Mouse (Mus musculus) monocyte, adult 5-6 weeks (primary cell): ENCODE results near the gene Dkc1. TPM values are rescaled to one million over a fixed set of nuclear protein-coding genes. Genes with fewer than 3 reads are reported as not detected.
"Not testable (repeated sequence)": the region's sequence is repeated elsewhere in the genome, so short reads cannot be mapped to it uniquely, and the experiment has no call there.

ENCODE experiments used
- ATAC-seq: fragments of 153-309, 156-312 bp; replicated peaks from 2 replicates; pipeline ENCODE4 v1.8.0; 2017; ENCODE audit warnings: mild to moderate bottlenecking; ENCODE audit not compliant: low TSS enrichment, insufficient number of reproducible peaks, severe bottlenecking, poor library complexity, low FRiP score
- total RNA-seq: library from RNA; stranded (forward); fragments of 200-1000, 200-491, 200-594 nt; gene quantifications from 3 replicates; pipeline ENCODE4 v1.2.3, GENCODE M21; 2017

Gene Dkc1
- total RNA-seq, 1 experiment from 2014 or later, result 50.5 TPM

DNA sequence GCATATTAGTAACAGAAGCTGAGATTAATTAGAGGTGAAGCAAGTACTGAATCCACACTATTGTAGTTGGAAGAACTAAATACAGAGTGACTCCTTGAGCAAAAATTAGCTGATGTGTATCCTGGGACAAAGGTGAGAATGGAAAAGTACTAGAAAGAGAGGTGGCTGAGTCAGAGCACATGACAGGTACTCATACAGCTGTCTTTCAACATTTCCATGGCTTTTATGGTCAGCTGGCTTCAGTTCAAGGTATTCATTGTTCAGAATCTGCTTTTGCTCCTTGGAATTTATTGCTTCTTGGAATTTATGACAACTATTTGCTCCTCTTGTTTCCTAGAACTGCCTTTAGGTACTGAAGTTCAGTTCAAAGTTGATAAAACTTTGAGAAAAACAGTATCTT is 41.3 kb downstream of the Dkc1 start:
- no peak for ATAC-seq

DNA sequence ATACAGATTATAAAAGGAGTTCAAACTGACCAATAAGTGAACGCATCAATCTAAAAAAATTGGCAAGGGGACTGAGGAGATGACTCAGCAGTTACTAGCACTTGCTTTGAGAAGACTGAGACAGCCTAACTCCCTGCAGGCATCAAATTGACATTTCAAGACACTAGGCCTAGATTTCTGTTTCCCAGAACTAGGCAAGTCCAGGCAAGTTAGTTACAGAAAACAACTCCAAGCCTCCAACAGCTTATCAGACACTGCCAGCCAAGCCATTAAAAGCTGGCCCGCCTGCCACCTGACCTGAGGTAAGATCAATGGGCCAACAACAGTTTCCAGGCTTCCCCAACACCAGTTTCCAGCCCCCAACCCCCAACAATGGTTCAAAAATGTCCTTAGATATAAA is 42.1 kb downstream of the Dkc1 start:
- ATAC-seq, result no peak

GRCm38 (mm10) chrX:75138182-75138581 is 42.5 kb downstream of the Dkc1 start:
- no peak for ATAC-seq

- not testable (repeated sequence) for ATAC-seq
These were observed 47.5 kb downstream of the Dkc1 start for GRCm38 (mm10) chrX:75143124-75143555.

- ATAC-seq, result no peak
These were observed 52.8 kb downstream of the Dkc1 start for GRCm38 (mm10) chrX:75148414-75148813.

DNA sequence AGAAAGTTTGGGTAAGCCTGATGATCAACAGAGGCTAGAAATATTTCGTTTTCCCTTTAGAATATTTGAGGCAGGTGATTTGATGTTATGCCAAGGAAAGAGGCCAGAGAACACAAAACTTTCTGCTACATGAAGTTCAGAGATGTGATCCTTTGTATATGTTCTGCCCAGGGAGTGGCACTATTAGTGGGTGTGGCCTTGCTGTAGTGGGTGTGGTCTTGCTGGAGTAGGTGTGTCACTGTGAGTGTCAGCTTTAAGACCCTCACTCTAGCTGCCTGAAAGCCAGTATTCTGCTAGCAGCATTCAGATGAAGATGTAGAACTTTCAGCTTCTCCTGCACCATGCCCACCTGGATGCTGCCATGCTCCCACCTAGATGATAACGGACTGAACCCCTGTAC is 54.6 kb downstream of the Dkc1 start:
- ATAC-seq, result no peak

DNA sequence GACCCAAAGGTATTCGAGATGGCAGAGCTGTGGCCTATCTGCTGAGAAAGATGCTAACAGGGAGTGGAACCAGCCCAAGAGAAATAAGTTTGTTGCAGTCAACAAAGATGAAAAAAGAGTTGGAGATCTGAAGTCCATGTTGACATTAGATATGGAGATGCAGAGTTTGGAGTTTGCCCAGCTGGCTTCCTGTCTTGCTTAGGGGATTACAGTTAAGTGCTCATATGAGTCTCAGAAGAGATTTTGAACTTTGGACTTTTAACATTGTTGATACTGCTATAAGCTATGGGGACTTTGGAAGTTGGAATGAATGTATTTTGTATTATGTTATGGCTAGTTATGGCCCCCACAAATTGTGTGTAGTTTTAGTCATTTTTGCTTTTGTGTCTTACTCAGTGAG is 56.6 kb downstream of the Dkc1 start:
- ATAC-seq, result no peak

DNA sequence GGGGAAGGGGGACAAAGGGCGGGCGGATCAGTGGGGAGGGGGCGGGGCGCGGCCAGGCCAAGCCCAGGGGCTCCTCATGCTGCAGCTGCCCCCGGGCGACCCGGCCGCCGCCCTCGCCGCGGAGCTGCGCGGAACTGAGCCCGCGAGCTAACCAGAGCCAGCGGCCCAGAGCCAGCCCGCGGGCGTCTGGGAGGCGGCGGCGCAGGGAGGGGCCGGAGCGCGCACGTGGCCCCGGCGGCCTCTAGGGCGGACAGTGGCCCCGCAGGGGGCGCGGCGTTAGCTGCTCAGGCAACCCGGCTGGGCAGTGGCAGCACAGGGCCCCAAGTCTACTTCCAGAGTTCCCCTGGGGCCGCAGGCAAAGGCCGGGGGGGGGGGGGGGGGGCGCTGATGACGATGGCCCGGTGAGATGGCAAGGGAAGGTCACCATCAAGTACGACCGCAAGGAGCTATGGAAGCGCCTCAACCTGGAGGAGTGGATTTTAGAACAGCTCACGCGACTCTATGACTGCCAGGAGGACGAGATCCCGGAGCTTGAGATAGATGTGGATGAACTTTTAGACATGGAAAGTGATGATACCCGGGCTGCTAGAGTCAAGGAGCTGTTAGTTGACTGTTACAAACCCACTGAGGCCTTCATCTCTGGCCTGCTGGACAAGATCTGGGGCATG is 60.1 kb downstream of the Dkc1 start:
- ATAC-seq, result no peak

Other genes with a start within 250 kb of the Dkc1 start
- 13.7 to 36.8 TPM (median 15.5 TPM) in 3 replicates for gene Gab3, start 10.4 kb upstream of the Dkc1 start, total RNA-seq
- 116 to 175 TPM (median 117 TPM) in 3 replicates for gene Mpp1, start 35.2 kb downstream of the Dkc1 start, total RNA-seq
- not detected in 3 replicates for gene Smim9, start 67.9 kb downstream of the Dkc1 start, total RNA-seq